Mouse (Mus musculus): ENCODE data around the gene Ffar2.

The Ffar2 gene

DNA sequence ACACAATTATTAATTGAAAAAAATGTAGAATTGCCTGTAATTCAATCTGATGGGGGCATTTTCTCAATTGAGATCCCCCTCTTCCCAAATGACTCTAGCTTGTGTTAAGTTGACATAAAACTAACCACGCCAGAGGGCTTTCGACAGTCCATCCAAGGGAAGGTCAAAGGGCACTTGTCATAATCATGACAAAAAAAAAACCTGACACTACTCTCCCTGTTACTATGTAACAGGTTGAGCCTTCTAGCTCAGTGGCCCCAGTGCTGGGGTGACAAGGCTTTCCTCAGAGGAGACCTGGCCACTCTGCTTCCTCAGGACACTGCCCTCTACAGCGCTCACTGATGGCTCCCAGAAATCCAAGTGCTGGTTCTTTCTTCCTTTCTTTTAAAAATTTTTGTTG lies 731 bp upstream of the Ffar2 start:
- DNase-seq (ENCODE audit: inconsistent age in 2 of 2, low spot score in 1 of 2), result no peak

DNA sequence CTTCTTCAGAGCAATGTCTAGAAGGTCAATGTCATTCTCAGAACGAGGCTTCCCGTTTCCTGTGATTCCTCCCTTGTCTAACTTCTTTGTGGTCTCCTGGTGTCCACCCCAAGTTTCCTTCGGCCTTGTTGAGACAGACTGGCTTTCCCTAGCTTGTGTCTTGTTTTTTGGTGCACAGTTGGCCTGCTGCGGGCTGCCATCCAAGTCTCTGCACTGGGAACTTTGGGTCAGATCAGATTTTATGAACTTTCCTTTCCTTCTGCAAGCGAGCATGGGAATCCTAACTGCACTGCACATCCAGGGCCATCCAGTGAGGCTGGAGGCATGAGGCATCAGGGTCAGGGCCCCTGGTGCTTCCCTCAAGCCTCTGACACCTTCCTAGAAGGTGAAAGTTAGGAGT lies 2.0 kb downstream of the Ffar2 start:
- peak in 1 of 2 experiments; percentile 41 for DNase-seq (ENCODE audit: inconsistent age in 2 of 2, low spot score in 1 of 2)

DNA sequence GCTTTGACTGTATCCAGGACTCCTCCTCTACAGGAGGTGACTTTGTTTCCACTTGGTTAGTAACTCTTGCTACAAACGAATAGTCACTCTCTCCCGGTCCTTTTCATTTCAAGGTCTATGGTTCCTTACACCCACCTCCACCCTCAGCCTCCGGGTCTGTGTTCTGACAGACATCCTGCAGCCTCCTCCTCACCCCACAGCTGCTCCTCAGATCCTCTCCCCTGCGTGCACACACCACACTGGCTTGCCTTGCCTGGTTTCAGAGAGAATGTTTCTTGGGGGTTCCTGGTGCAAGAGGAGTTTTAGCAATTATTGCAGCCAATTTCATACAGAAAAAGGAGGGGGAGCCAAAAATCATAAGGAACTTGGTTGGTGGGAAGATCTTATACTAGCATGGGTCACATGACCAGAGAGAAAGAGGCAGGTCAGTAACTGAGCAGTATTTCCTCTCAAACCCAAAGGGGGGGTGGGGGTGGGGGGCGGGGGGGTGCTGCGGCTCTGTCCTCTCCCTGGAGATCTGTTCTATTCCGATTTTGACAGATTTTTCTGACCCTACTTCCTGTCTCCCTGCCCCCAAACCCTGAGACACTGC lies 2.6 kb downstream of the Ffar2 start:
- no peak for DNase-seq (ENCODE audit: inconsistent age in 2 of 2, low spot score in 1 of 2)

DNA sequence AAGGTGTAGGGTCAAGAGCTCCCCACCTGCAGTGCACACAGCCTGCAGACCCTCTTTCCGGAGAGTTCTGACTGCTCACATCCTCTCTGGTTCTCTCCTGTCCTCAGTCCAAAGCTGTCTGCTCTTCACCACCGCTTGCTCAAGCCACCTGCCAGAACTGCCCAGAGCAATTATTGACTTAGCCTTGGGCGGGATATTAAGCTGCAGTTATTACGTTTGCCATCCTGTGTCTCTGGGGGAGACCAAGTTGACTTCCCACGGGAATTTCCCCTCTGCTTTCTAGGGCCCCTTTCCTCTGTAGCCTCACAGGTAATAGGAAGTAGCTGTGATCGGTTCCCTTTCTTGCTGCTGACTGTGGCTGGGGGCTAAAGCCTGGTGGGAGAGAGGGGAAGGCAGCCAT lies 3.4 kb downstream of the Ffar2 start:
- DNase-seq (ENCODE audit: inconsistent age in 2 of 2, low spot score in 1 of 2), result peak in 1 of 2 experiments; percentile 55

DNA sequence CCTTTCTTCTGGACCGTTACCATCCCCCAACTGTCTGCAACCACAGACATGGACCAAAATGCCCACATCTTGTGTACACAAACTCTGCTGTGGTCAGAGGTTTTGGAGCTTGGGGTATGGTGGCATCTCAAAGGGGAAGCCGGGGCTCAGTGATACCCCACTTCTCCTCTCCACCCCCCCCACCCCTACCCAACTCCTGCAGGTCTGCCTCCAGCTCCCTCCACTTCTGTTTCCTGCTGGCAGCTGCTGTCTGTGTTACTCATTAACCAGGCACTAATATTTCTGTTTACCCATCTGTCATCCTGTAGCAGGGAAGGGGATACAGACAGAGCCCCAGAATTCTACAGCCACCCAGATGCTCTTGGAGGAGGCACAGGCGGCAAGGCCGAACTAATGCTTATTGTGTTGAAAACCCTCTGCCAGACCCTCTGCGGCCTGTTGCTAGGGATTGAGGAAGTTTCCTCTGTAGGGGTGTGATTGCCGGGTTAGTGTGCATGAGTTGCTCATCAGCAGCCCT lies 11.2 kb downstream of the Ffar2 start:
- peak in 1 of 2 experiments; percentile 32 for DNase-seq (ENCODE audit: inconsistent age in 2 of 2, low spot score in 1 of 2)

DNA sequence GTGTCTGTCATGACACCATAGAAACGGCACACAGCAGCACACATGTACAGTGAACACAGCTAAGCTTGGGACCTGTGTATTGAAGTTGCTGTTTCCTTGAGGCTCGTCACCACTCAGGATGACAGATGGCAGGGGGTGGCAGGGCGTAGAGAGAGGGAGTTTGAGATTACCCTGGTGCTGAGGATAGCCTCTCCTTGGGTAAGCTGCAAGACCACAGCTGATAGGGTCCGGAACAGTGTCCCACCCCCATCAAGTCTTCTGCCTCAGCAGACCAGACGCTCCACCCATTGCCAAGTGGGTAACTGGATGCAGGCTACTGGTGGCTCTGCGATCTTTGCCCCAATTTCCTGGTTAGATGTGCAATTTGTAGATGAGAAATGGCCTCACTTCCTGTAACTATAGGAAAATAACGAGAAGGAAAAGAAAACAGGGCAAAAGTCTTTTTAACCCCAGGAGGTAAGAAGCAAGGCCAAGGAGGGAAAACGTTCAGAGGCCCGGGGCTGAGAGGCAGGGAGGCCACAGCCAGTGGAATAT lies 11.8 kb downstream of the Ffar2 start:
- peak in 1 of 2 experiments; percentile 45 for DNase-seq (ENCODE audit: inconsistent age in 2 of 2, low spot score in 1 of 2)

DNA sequence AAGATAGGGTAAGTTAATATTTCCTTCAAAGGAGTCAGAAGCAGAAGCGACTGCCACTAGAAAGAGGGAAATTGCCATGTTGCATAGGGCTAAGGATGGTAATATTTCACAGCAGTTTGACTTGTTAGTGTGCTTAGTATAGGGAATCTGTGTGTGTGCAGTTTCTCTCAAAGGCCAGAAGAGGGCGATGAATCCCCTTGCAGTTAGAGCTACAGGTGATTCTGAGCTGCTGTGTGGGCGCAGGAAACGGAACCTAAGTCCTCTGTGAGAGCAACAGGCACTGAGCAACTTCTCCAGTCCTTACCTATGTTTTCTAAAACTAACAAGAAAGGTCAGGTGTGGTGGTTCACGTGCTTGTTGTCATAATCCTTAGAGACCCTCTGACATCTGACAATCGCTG lies 13.3 kb downstream of the Ffar2 start:
- DNase-seq (ENCODE audit: inconsistent age in 2 of 2, low spot score in 1 of 2), result no peak

DNA sequence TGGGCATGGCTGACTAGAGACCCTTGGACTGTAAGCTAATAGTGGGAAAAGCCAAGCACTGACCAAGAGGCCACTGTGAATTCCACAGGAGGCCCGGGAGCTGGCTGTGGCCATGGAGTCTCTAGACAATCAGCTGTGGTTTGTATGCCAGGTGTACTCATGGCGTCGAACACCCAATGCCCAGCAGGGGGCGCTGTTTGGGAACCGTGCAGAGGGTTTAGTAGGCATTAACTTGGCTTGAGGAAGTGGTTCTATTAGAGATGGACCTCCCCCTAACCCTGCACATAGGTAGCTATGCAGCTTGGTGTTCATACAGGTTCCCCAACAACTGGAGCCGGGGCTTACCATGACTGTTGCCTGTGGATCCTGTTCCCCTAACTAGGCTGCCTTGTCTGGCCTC lies 17.7 kb downstream of the Ffar2 start:
- DNase-seq (ENCODE audit: inconsistent age in 2 of 2, low spot score in 1 of 2), result peak; percentile 55 to 81

DNA sequence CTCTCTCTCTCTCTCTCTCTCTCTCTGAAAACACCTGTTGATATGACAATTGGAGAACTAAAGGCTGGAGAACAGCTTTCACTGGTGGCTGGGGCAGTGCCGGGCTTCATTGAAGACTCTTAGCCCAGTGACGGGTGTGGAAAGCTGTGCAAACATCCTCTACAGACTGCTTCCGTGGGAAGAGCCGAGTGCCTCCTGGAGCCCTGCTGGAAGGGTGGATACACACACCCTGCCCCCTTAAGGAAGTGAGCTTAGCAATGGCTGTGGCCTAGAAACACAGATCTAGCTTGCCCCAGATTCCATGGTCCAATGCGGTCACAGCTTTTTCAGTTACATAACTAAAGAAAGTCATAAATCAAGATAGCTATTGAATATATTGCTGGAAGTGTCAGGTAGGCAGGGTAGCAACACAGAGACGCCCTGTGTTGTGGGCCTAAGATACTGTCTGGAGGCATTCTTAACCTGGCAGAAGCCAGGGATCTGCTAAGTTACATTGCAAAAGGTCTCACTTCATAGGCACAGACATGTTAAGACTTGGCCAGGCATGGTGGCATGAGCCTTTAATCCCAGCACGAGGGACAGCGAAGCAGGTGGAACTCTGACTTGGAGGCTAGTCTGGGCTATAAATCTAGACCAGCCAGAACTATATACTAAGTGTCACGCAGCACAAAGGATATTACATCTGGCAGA lies 19.4 kb downstream of the Ffar2 start:
- DNase-seq (ENCODE audit: inconsistent age in 2 of 2, low spot score in 1 of 2), result no peak

DNA sequence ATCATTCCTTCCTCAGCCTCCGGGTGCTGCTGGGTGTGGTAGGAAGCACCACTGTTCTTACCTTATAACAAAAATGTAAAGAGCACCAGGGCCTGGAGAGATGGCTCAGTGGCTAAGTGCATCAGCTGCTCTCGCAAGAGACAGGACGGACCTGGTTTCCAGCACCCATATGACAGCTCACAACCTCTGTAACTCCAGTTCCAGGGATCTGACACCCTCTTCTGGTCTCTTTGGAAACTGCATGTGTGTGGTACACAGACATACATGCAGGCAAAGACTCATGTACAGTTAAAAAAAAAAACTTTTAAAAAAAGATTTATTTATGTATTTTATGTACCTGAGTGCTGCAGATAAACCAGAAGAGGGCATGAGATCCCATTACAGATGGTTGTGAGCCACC lies 20.3 kb downstream of the Ffar2 start:
- DNase-seq (ENCODE audit: inconsistent age in 2 of 2, low spot score in 1 of 2), result no peak

DNA sequence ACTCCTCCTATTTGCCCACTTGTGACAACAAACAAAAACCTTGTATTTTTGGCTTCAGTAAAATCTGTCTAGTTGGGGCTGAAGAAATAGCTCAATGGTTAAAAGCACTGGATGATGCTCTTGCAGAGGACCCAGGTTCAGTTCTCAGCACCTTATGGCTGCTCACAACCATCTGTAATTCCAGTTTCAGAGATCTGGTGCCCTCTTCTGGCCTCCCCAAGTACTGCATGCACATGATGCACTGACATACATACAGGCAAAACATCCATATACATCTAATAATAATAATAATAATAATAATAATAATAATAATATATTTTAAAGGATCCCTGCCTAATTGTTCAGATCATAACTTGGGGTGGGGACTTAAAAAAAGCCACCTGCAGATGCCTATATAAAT lies 22.9 kb downstream of the Ffar2 start:
- DNase-seq (ENCODE audit: inconsistent age in 2 of 2, low spot score in 1 of 2), result no peak

DNA sequence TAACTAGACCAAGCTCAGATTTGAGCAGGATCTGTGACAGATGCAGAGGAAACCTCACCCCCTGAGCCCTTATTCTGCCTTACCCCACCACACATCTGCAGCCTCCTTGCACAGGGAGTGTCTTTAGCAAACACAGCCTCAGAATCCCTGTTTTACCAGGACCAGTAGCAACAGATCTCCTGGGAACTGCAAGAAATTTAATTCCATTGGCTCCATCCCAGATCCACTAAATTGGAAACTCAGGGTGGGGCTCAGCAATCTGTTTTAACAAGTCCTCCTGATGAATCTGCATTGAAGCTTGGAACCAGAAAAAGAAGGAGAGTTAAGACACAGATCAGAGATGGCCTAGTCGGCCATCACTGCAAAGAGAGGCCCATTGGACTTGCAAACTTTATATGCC lies 26.8 kb downstream of the Ffar2 start:
- DNase-seq (ENCODE audit: inconsistent age in 2 of 2, low spot score in 1 of 2), result no peak

DNA sequence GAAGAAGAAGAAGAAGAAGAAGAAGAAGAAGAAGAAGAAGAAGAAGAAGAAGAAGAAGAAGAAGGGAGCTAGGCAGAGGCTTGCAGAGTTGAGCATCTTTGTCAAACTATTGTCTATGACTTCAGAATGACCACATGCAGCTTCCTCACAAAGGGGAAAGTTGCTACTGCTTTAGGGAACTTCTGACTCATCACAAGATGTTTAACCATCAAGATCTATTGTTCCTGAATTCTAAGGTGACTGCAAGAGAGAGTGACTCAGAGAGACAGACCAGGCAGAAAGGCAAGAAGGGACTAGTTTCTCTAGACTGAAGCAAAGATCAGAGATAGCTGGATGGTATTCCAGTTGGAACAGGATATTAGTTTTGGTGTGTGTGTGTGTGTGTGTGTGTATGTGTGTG lies 28.7 kb downstream of the Ffar2 start:
- no peak for DNase-seq (ENCODE audit: inconsistent age in 2 of 2, low spot score in 1 of 2)

DNA sequence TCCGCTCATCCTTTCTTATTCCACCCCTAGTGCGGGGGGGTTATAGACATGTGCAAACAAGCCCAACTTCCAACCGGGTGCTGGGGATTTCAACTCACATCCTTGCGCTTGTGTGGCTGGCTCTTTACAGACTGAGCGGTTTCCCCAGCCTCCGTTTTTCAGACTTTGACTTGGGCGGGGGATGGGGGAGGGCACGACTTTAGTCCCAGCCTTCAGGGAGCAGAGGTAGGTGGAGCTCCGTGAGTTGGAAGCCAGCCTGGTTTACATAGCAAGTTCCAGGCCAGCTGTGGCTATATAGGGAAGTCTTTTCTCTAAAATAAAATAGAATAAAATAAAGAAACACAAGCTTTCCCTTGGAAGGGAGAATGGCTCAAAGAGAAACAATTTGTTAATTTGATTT lies 31.7 kb downstream of the Ffar2 start:
- no peak for DNase-seq (ENCODE audit: inconsistent age in 2 of 2, low spot score in 1 of 2)

DNA sequence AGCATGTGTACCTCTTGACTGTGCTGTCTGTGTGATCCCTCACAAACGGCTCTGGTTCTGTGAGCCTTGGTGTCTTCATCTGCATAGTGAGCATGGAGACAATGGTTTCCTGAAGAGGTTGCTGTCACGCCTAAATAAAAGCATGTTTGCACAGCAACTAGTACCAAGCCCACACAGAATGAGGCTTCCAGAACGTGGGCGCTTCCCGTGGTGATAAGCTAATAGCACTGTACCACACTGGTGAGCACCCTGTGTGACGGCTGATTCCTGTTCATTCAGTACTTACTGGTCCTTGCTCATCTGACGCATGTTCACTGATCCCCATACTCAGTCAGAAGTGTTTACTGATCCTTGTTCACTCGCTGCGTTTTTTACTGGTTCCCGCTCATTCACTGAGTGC lies 33.4 kb downstream of the Ffar2 start:
- no peak for DNase-seq (ENCODE audit: inconsistent age in 2 of 2, low spot score in 1 of 2)

DNA sequence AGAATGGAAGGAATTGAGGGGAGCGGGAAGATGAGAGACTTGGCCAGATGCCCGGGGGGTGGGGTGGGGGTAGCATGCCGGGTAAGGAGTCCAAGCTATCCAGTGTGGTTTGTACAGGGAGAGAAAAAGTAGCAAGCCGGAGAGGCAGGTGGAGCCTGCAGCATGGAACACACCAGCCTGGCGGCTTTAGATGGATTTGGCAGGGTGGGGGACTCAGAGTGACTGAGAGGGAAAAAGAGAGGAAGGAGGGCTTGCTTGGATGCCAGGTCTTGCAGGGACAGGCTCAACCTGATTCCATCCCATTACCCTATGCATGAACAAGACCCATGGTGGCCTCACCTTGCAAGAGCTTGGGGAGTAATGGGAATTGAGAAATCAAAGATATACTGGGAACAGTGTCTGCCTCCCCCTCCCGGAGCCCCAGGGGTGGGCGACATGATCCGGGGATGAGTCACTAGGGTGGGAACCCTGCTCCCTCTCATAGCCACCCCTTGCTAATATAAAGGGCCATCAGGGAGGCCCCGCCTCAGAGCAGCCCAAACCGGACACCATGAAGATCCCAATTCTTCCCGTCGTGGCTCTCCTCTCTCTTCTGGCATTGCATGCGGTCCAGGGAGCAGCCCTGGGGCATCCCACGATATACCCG lies 36.1 kb downstream of the Ffar2 start, which contains the start of gene Krtdap:
TSS of gene Krtdap (plus strand) at position 520 of the 646 bp plus-strand sequence.
- no peak for DNase-seq (ENCODE audit: inconsistent age in 2 of 2, low spot score in 1 of 2)

DNA sequence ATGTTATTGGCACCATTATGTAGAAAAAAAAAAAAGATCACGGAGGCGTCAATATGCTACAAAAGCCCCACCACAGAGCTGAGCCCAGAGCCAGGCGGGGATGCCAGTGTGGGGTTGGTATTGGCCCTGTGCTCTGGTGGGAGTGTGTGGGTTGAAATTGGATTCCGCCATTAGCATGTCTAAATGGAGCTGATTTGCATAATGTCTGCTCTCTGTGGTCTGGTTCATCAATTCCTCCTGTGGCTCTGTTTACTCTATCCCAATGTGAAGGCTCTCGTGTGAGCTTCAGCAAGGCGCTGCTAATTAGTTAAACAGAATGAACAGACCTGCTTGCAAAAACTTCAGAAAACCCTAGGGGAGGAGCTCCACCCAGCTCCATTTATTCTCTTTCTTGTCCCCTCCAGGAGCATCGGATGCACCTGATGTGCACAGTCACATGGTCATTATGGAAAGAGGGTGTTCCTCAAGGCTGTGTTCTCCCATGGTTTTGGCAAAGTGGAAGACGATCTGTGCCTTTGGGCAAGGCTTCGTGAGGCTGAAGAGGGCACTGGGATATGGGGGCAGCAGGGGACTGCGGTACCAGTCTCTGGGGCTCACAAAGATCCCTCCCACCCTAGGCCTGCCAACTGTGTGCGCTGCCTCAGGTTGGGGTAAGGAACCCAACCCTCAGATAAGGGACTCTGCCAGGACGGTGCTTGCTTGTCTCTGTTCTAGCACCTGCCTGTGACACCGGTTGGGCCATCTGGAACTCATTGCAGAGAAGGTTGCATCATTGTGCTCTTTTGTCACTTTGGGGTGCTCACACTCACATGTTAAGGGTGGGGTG lies 37.6 kb downstream of the Ffar2 start:
- peak in 1 of 2 experiments; percentile 17 for DNase-seq (ENCODE audit: inconsistent age in 2 of 2, low spot score in 1 of 2)

DNA sequence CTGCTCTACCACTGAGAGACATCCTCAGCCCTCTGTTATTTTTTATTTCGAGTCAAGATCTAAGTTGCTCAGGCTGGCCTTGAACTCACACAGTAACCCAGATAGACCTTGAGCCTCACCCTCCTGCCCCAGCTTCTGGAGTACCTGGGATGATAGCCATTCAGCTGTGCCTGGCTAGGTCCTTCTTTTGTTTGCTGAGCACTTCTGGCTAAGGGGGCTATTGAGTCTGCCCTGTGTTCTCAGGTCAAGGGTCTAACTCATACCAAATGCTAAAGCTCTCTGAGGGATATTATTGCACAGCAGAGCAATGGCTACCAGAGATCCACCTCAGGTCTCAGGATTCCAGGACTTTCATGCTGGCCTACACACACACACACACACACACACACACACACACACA lies 38.4 kb downstream of the Ffar2 start:
- no peak for DNase-seq (ENCODE audit: inconsistent age in 2 of 2, low spot score in 1 of 2)

DNA sequence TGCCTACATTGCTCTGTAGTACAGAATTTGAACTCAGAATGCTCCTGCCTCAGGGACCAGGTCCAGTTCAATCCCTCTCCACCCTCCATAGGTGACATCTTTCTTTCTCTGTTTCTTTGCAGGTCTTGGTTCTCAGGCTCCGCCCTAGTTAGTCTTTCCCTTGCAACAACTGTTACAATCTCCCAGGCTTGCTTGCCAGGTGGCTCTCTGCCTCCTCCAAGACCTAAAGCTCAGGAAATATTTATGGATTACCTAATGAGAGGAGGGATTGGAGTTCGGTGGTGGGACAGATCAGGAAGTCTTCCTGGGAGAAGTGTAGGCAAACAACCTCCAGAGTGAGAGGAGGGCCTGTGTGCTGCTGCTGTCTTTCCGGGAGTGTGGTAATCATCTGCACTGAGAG lies 40.9 kb downstream of the Ffar2 start:
- no peak for DNase-seq (ENCODE audit: inconsistent age in 2 of 2, low spot score in 1 of 2)

DNA sequence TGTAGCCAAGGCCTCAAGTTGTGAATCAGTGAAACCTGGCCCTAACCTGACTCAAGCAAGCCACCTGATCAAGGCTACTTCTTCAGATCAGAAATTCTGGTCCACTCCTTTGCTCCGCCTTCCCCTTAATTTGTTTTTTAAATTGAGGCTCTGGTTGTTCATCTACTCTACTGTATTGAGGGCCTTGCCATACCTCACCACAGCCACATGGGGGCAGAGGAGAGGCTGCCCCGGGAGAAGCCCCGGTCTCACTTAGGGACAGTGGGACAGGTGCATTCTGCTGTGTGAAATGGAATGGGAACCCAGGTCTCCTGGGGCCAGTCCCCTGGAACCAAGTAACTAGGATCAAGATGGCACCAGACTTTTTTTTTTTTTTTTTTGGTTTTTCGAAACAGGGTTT lies 41.8 kb downstream of the Ffar2 start:
- DNase-seq (ENCODE audit: inconsistent age in 2 of 2, low spot score in 1 of 2), result peak in 1 of 2 experiments; percentile 36

DNA sequence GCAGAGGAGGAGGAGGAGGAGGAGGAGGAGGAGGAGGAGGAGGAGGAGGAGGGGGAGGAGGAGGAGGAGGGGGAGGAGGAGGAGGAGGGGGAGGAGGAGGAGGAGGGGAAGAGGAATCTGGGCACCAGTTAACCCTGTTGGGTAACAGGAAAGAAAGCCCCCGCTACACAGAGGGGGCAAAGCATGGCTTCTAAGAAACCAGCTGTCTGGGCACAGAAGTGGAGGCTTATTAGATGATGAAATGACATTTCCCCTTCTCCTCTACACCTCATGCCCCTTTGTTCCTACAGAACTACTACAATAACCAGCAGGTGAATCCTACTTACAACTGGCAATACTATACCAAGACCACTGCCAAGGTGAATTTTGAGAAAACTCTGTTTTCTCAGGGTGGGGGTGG lies 45.7 kb downstream of the Ffar2 start:
- DNase-seq (ENCODE audit: inconsistent age in 2 of 2, low spot score in 1 of 2), result no peak
